Mouse (Mus musculus): ENCODE measurements around the gene Rnf220. TPM values are rescaled to one million over a fixed set of nuclear protein-coding genes. Genes with fewer than 3 reads are reported as not detected.

Gene Rnf220
- polyA plus RNA-seq, 1 experiment from 2014 or later, result 50.7 TPM

DNA sequence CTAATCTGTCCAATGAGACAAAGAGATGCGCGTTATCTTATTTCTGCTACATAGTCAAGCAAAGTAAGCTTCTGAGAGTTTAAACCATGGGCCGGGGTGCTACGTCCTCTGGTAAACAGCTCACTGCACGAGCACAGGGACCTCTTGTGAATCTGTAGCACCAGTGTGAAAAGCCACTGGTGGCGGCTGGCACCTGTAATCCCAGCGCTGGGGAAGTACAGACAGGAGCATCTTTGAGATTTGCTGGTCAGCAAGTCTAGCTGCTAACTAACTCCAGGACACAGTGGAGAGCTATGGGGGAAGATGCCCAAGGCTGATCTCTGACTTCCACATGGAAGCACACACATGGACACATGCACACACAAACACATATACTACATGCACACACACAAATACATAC is 28.9 kb downstream of the Rnf220 start:
- no peaks in the 10 kb centered on the region for H3K4me1 ChIP-seq (ENCODE audit: insufficient read depth, low read depth, low read length)
- DNase-seq (ENCODE audit: low spot score) (no peak), ATAC-seq (no peak)
- 71% methylated on average over 7 of the region's 7 CpGs for WGBS
- H3K4me2 ChIP-seq (replicated peaks; ENCODE audit: low read depth, low read length), result no peak overlapping the region
- no peak overlapping the region for H3K27ac ChIP-seq (ENCODE audit: low read length)
- TF ChIP-seq EP300 (IDR thresholded peaks at IDR 0.05) (no peak), CTCF (IDR thresholded peaks at IDR 0.05) (no peak)
- H3K36me3 ChIP-seq (ENCODE audit: insufficient read depth, low read length), result no peaks in the 10 kb centered on the region
- no peak overlapping the region for H3K4me3 ChIP-seq (ENCODE audit: low read depth, low read length)
- no peak overlapping the region for H3K9ac ChIP-seq (replicated peaks; ENCODE audit: low read depth)
- H3K27me3 ChIP-seq (replicated peaks; ENCODE audit: insufficient read depth, low read length), result no peaks in the 10 kb centered on the region
- no peaks in the 10 kb centered on the region for H3K9me3 ChIP-seq (ENCODE audit: low read length)

DNA sequence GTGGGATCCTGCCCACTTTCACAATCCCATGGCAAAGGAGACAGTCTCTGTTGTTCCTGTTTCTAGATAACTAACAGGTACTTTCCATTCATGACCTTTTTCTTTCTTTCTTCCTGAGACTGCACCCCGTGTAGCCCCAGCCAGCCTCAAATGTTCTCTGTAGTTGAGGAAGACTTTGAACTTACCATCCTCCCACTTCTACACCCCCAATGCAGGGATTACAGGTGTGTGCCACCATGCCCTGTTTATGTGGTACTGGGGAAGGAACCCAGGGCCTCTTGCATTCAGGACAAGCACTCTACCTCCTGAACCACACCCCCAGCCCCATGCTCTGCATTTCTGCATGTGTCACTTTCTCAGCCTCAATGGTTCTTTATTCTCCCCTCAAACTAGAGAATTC is 47.7 kb downstream of the Rnf220 start:
- 79% methylated on average over 1 of the region's 1 CpGs for WGBS
- H3K27me3 ChIP-seq (replicated peaks; ENCODE audit: insufficient read depth, low read length), result no peaks in the 10 kb centered on the region
- no peaks in the 10 kb centered on the region for H3K36me3 ChIP-seq (ENCODE audit: insufficient read depth, low read length)
- no peak overlapping the region for H3K9ac ChIP-seq (replicated peaks; ENCODE audit: low read depth)
- H3K27ac ChIP-seq (ENCODE audit: low read length), result no peak overlapping the region
- no peak overlapping the region for H3K4me2 ChIP-seq (replicated peaks; ENCODE audit: low read depth, low read length)
- DNase-seq (ENCODE audit: low spot score), result no peak
- no peak for ATAC-seq
- no peaks in the 10 kb centered on the region for H3K9me3 ChIP-seq (ENCODE audit: low read length)
- no peaks in the 10 kb centered on the region for H3K4me1 ChIP-seq (ENCODE audit: insufficient read depth, low read depth, low read length)
- H3K4me3 ChIP-seq (ENCODE audit: low read depth, low read length), result no peak overlapping the region
- no peak for TF ChIP-seq EP300 (IDR thresholded peaks at IDR 0.05)
- TF ChIP-seq CTCF (IDR thresholded peaks at IDR 0.05), result no peak

- no peak for ATAC-seq
- H3K4me3 ChIP-seq (ENCODE audit: low read depth, low read length), result no peak overlapping the region
- no peaks in the 10 kb centered on the region for H3K4me1 ChIP-seq (ENCODE audit: insufficient read depth, low read depth, low read length)
- H3K36me3 ChIP-seq (ENCODE audit: insufficient read depth, low read length), result no peaks in the 10 kb centered on the region
- H3K4me2 ChIP-seq (replicated peaks; ENCODE audit: low read depth, low read length), result no peak overlapping the region
- H3K27ac ChIP-seq (ENCODE audit: low read length), result no peak overlapping the region
- DNase-seq (ENCODE audit: low spot score), result no peak
- H3K9ac ChIP-seq (replicated peaks; ENCODE audit: low read depth), result no peak overlapping the region
- no peaks in the 10 kb centered on the region for H3K9me3 ChIP-seq (ENCODE audit: low read length)
- H3K27me3 ChIP-seq (replicated peaks; ENCODE audit: insufficient read depth, low read length), result no peaks in the 10 kb centered on the region
- TF ChIP-seq EP300 (IDR thresholded peaks at IDR 0.05) (no peak), CTCF (IDR thresholded peaks at IDR 0.05) (no peak)
- 79% methylated on average over 3 of the region's 3 CpGs for WGBS
Observed at GRCm38 (mm10) chr4:117447926-117448325, 48.9 kb downstream of the Rnf220 start.

GRCm38 (mm10) chr4:117445516-117446207 is 51.2 kb downstream of the Rnf220 start:
- H3K4me1 ChIP-seq (ENCODE audit: insufficient read depth, low read depth, low read length), result no peaks in the 10 kb centered on the region
- no peak overlapping the region for H3K9ac ChIP-seq (replicated peaks; ENCODE audit: low read depth)
- no peaks in the 10 kb centered on the region for H3K27me3 ChIP-seq (replicated peaks; ENCODE audit: insufficient read depth, low read length)
- WGBS, result 69% methylated on average over 19 of the region's 19 CpGs
- H3K4me2 ChIP-seq (replicated peaks; ENCODE audit: low read depth, low read length), result no peak overlapping the region
- no peaks in the 10 kb centered on the region for H3K36me3 ChIP-seq (ENCODE audit: insufficient read depth, low read length)
- TF ChIP-seq EP300 (IDR thresholded peaks at IDR 0.05), result no peak
- TF ChIP-seq CTCF (IDR thresholded peaks at IDR 0.05), result no peak
- no peak overlapping the region for H3K27ac ChIP-seq (ENCODE audit: low read length)
- no peaks in the 10 kb centered on the region for H3K9me3 ChIP-seq (ENCODE audit: low read length)
- DNase-seq (ENCODE audit: low spot score), result no peak
- no peak for ATAC-seq
- no peak overlapping the region for H3K4me3 ChIP-seq (ENCODE audit: low read depth, low read length)

DNA sequence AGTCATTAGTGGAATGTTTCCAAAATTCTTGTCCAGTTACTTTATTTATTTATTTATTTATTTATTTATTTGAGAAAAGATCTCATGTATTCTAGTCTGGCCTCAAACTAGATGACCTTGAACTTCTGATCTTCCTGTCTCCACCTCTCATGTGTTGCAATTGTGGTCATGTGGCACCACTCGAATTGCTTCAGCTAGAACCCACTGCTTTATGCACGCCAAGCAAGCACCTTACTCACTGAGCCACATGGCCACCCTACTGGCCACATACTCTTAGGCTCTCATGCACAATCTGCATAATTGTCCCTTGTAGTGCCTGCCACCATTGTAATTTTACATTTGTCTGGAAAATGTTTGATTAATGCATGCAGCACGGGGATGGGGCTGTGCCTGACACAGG is 57.9 kb downstream of the Rnf220 start:
- no peak overlapping the region for H3K4me3 ChIP-seq (ENCODE audit: low read depth, low read length)
- no peaks in the 10 kb centered on the region for H3K4me1 ChIP-seq (ENCODE audit: insufficient read depth, low read depth, low read length)
- 66% methylated on average over 3 of the region's 3 CpGs for WGBS
- TF ChIP-seq CTCF (IDR thresholded peaks at IDR 0.05), result no peak
- no peak for TF ChIP-seq EP300 (IDR thresholded peaks at IDR 0.05)
- no peaks in the 10 kb centered on the region for H3K27me3 ChIP-seq (replicated peaks; ENCODE audit: insufficient read depth, low read length)
- no peaks in the 10 kb centered on the region for H3K9me3 ChIP-seq (ENCODE audit: low read length)
- no peak overlapping the region for H3K9ac ChIP-seq (replicated peaks; ENCODE audit: low read depth)
- no peak overlapping the region for H3K4me2 ChIP-seq (replicated peaks; ENCODE audit: low read depth, low read length)
- DNase-seq (ENCODE audit: low spot score), result no peak
- no peak for ATAC-seq
- no peak overlapping the region for H3K27ac ChIP-seq (ENCODE audit: low read length)
- H3K36me3 ChIP-seq (ENCODE audit: insufficient read depth, low read length), result no peaks in the 10 kb centered on the region

DNA sequence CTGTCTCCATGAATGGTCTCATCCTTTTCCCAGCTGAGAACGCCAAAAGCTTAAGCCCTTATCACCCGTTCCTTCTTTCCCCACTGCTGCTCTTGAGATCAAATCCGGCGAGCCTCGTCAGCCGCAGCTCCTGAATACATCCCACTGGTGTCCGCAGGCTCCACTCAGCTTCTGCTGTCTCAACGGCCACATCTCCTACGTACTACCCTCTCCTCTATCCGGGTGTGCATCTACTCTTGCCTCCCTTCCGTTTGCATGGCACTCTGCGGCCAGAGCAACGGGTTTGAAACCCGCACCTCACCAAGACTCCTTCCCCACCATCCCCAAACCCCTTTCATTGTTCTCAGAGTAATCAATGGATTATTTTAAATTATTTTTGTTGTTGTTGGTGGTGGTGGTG is 58.8 kb downstream of the Rnf220 start:
- no peaks in the 10 kb centered on the region for H3K27me3 ChIP-seq (replicated peaks; ENCODE audit: insufficient read depth, low read length)
- H3K27ac ChIP-seq (ENCODE audit: low read length), result no peak overlapping the region
- no peak overlapping the region for H3K9ac ChIP-seq (replicated peaks; ENCODE audit: low read depth)
- no peaks in the 10 kb centered on the region for H3K9me3 ChIP-seq (ENCODE audit: low read length)
- no peaks in the 10 kb centered on the region for H3K36me3 ChIP-seq (ENCODE audit: insufficient read depth, low read length)
- no peaks in the 10 kb centered on the region for H3K4me1 ChIP-seq (ENCODE audit: insufficient read depth, low read depth, low read length)
- no peak overlapping the region for H3K4me2 ChIP-seq (replicated peaks; ENCODE audit: low read depth, low read length)
- no peak for TF ChIP-seq EP300 (IDR thresholded peaks at IDR 0.05)
- no peak for TF ChIP-seq CTCF (IDR thresholded peaks at IDR 0.05)
- no peak for ATAC-seq
- H3K4me3 ChIP-seq (ENCODE audit: low read depth, low read length), result no peak overlapping the region
- WGBS, result 74% methylated on average over 14 of the region's 14 CpGs
- no peak for DNase-seq (ENCODE audit: low spot score)

All from lung, postnatal 0 days (tissue).